Mouse (Mus musculus): ENCODE data around the gene Strap. TPM values are rescaled to one million over a fixed set of nuclear protein-coding genes. Genes with fewer than 3 reads are reported as not detected.

Strap gene
- total RNA-seq, 2 experiments from 2014 or later, result 131 TPM

GRCm38 (mm10) chr6:137716802-137717201 lies 18.1 kb upstream of the Strap start:
- no peak for DNase-seq (ENCODE audit: extremely low spot score in 1 of 2, low spot score in 2 of 2)
- intact Hi-C loops (cut with DNase I), result no loop called here

GRCm38 (mm10) chr6:137722220-137722931 lies 12.5 kb upstream of the Strap start:
- no peak for DNase-seq (ENCODE audit: extremely low spot score in 1 of 2, low spot score in 2 of 2)
- intact Hi-C loops (cut with DNase I), result loop anchor here (2.0 to 5.0 kb wide), 2 partner anchors 74 to 265 kb away; no protein-coding TSS in a partner anchor

- DNase-seq (ENCODE audit: extremely low spot score in 1 of 2, low spot score in 2 of 2), result peak in 1 of 2 experiments; percentile 52
- intact Hi-C loops (cut with DNase I), result loop anchor here (2.0 to 5.0 kb wide), 2 partner anchors 75 to 267 kb away; no protein-coding TSS in a partner anchor
These were observed 11.0 kb upstream of the Strap start for GRCm38 (mm10) chr6:137723898-137724297.

- DNase-seq (ENCODE audit: extremely low spot score in 1 of 2, low spot score in 2 of 2), result no peak
- intact Hi-C loops (cut with DNase I), result no loop called here
These were observed 425 bp upstream of the Strap start for GRCm38 (mm10) chr6:137734460-137734845.

- intact Hi-C loops (cut with DNase I), result no loop called here
- DNase-seq (ENCODE audit: extremely low spot score in 1 of 2, low spot score in 2 of 2), result peak in 1 of 2 experiments; percentile 32
These were observed 877 bp downstream of the Strap start for GRCm38 (mm10) chr6:137735671-137736238.

- no peak for DNase-seq (ENCODE audit: extremely low spot score in 1 of 2, low spot score in 2 of 2)
- intact Hi-C loops (cut with DNase I), result no loop called here
These were observed 6.1 kb downstream of the Strap start for GRCm38 (mm10) chr6:137740972-137741371.

GRCm38 (mm10) chr6:137744700-137745099 lies 9.8 kb downstream of the Strap start:
- DNase-seq (ENCODE audit: extremely low spot score in 1 of 2, low spot score in 2 of 2), result no peak
- intact Hi-C loops (cut with DNase I), result no loop called here

- no peak for DNase-seq (ENCODE audit: extremely low spot score in 1 of 2, low spot score in 2 of 2)
- intact Hi-C loops (cut with DNase I), result no loop called here
These were observed 12.5 kb downstream of the Strap start for GRCm38 (mm10) chr6:137747174-137747928.

- intact Hi-C loops (cut with DNase I), result no loop called here
- no peak for DNase-seq (ENCODE audit: extremely low spot score in 1 of 2, low spot score in 2 of 2)
These were observed 16.8 kb downstream of the Strap start for GRCm38 (mm10) chr6:137751551-137752274.

- DNase-seq (ENCODE audit: extremely low spot score in 1 of 2, low spot score in 2 of 2), result no peak
- intact Hi-C loops (cut with DNase I), result no loop called here
These were observed 17.4 kb downstream of the Strap start for GRCm38 (mm10) chr6:137752275-137752655.

GRCm38 (mm10) chr6:137754056-137754856 lies 19.4 kb downstream of the Strap start, which contains the start of gene Dera:
Gene Dera (plus strand): TSS chr6:137754546.
- intact Hi-C loops (cut with DNase I), result no loop called here
- DNase-seq (ENCODE audit: extremely low spot score in 1 of 2, low spot score in 2 of 2), result peak; percentile 33 to 91

- intact Hi-C loops (cut with DNase I), result no loop called here
- DNase-seq (ENCODE audit: extremely low spot score in 1 of 2, low spot score in 2 of 2), result no peak
These were observed 20.0 kb downstream of the Strap start for GRCm38 (mm10) chr6:137754857-137755232.

- no peak for DNase-seq (ENCODE audit: extremely low spot score in 1 of 2, low spot score in 2 of 2)
- intact Hi-C loops (cut with DNase I), result no loop called here
These were observed 21.4 kb downstream of the Strap start for GRCm38 (mm10) chr6:137756310-137756709.

- no peak for DNase-seq (ENCODE audit: extremely low spot score in 1 of 2, low spot score in 2 of 2)
- intact Hi-C loops (cut with DNase I), result no loop called here
These were observed 23.0 kb downstream of the Strap start for GRCm38 (mm10) chr6:137757891-137758290.

GRCm38 (mm10) chr6:137759681-137760080 lies 24.8 kb downstream of the Strap start:
- intact Hi-C loops (cut with DNase I), result loop anchor here (5.0 kb wide), 1 partner anchor 1818 kb away; no protein-coding TSS in a partner anchor
- DNase-seq (ENCODE audit: extremely low spot score in 1 of 2, low spot score in 2 of 2), result no peak

- intact Hi-C loops (cut with DNase I), result loop anchor here (5.0 kb wide), 1 partner anchor 1816 kb away; no protein-coding TSS in a partner anchor
- DNase-seq (ENCODE audit: extremely low spot score in 1 of 2, low spot score in 2 of 2), result peak in 1 of 2 experiments; percentile 20
These were observed 26.1 kb downstream of the Strap start for GRCm38 (mm10) chr6:137760966-137761365.

- intact Hi-C loops (cut with DNase I), result loop anchor here (5.0 kb wide), 1 partner anchor 1813 kb away; no protein-coding TSS in a partner anchor
These were observed 29.8 kb downstream of the Strap start for GRCm38 (mm10) chr6:137764572-137765210.

GRCm38 (mm10) chr6:137766177-137766576 lies 31.3 kb downstream of the Strap start:
- no peak for DNase-seq (ENCODE audit: extremely low spot score in 1 of 2, low spot score in 2 of 2)
- intact Hi-C loops (cut with DNase I), result no loop called here

More at GRCm38 (mm10) chr6:137764572-137765210, 29.8 kb downstream of the Strap start:
- no peak for DNase-seq (ENCODE audit: extremely low spot score in 1 of 2, low spot score in 2 of 2)
